Mouse (Mus musculus) lung, embryonic 14.5 days (tissue): ENCODE results near the gene Slc6a6. TPM values are rescaled to one million over a fixed set of nuclear protein-coding genes. Genes with fewer than 3 reads are reported as not detected.

Experiments
- ATAC-seq: fragments of 200-750 bp; cut with Nextera tagmentation; 2 replicates; pipeline ENCODE4 v1.8.0; 2017; ENCODE audit warnings: mild to moderate bottlenecking, moderate TSS enrichment, moderate library complexity; ENCODE audit not compliant: insufficient read depth
- DNase-seq: peaks from one replicate; pipeline ENCODE4 v3.0.0-alpha.2; 2015
- H3K27ac ChIP-seq: fragments of 300-500 bp; sonication (generic); 2 replicates; pipeline ENCODE4 v1.5.1; 2014; ENCODE audit warnings: low read depth, mild to moderate bottlenecking, moderate library complexity
- H3K27me3 ChIP-seq: fragments of 300-500 bp; sonication (generic); 2 replicates; pipeline ENCODE4 v1.6.1; 2014; ENCODE audit warnings: low read length, control low read depth; ENCODE audit not compliant: insufficient read depth
- H3K36me3 ChIP-seq: fragments of 300-500 bp; sonication (generic); 2 replicates; pipeline ENCODE4 v1.6.1; 2014; ENCODE audit warnings: control low read depth; ENCODE audit not compliant: insufficient read depth
- H3K4me1 ChIP-seq: fragments of 300-500 bp; sonication (generic); 2 replicates; pipeline ENCODE4 v1.6.1; 2014; ENCODE audit warnings: antibody characterized with exemption, control low read depth; ENCODE audit not compliant: insufficient read depth
- H3K4me2 ChIP-seq: fragments of 300-500 bp; sonication (generic); 2 replicates; pipeline ENCODE4 v1.6.1; 2014; ENCODE audit warnings: mild to moderate bottlenecking
- H3K4me3 ChIP-seq: fragments of 300-500 bp; sonication (generic); 2 replicates; pipeline ENCODE4 v1.5.1; 2014; ENCODE audit warnings: low read depth, low read length
- H3K9ac ChIP-seq: fragments of 300-500 bp; sonication (generic); 2 replicates; pipeline ENCODE4 v1.6.1; 2014
- H3K9me3 ChIP-seq: fragments of 300-500 bp; sonication (generic); 2 replicates; pipeline ENCODE4 v1.6.1; 2016; ENCODE audit warnings: low read depth, low read length, control low read depth
- CTCF ChIP-seq: IDR thresholded peaks from 2 replicates; pipeline ENCODE4 v1.5.1; 2016; ENCODE audit warnings: antibody characterized with exemption, low read depth
- WGBS: fragments of 180-500 bp; shearing (Covaris S2); extraction: QIAGEN DNeasy Blood & Tissue Kit; methylation state at CpG from one replicate; pipeline ENCODE4 v1.1.7; 2014; 5-methylcytosine and 5-hydroxymethylcytosine counted together
- polyA plus RNA-seq: library from polyadenylated mRNA; unstranded; fragments of >200 nt; fragmentation: Nextera tagmentation; extraction: Ambion mirVana; gene quantifications from 2 replicates; pipeline ENCODE4 v1.2.1, GENCODE M21; 2014

Slc6a6 gene
- 47.6 and 50.7 TPM in 2 replicates for polyA plus RNA-seq

GRCm38 (mm10) chr6:91683602-91684473 lies at the start of gene Slc6a6:
Slc6a6 (plus strand) TSS chr6:91684053.
- no peak for TF ChIP-seq CTCF
- Histone ChIP-seq H3K27ac (peak within 1 kb of the TSS; percentile 88), H3K4me2 (peak within 1 kb of the TSS; percentile 96), H3K4me1 (peaks cover 25% of the 10 kb centered on the region), H3K4me3 (peak within 1 kb of the TSS; percentile 86), H3K27me3 (no peaks in the 10 kb centered on the region), H3K9me3 (no peaks in the 10 kb centered on the region), H3K36me3 (no peaks in the 10 kb centered on the region), H3K9ac (peak within 1 kb of the TSS; percentile 82)
- DNase-seq (peak; percentile 95), ATAC-seq (peak; percentile 80)
- under 1% methylated on average over 57 of the region's 69 CpGs for WGBS

GRCm38 (mm10) chr6:91634417-91634816 lies 49.4 kb upstream of the Slc6a6 start:
- no peak overlapping the region for H3K27ac ChIP-seq
- H3K27me3 ChIP-seq, result no peaks in the 10 kb centered on the region
- H3K4me1 ChIP-seq, result peaks cover 3% of the 10 kb centered on the region
- H3K4me2 ChIP-seq, result no peak overlapping the region
- no peak overlapping the region for H3K9ac ChIP-seq
- TF ChIP-seq CTCF, result no peak
- no peak overlapping the region for H3K4me3 ChIP-seq
- H3K36me3 ChIP-seq, result no peaks in the 10 kb centered on the region
- peaks cover 3% of the 10 kb centered on the region; the same call in 1 of the 2 replicates for H3K9me3 ChIP-seq
- ATAC-seq (no peak), DNase-seq (no peak)
- WGBS, result 60% methylated on average over 2 of the region's 2 CpGs

- no peak overlapping the region for H3K4me2 ChIP-seq
- DNase-seq (no peak), ATAC-seq (no peak)
- 53% methylated on average over 2 of the region's 2 CpGs for WGBS
- H3K36me3 ChIP-seq, result no peaks in the 10 kb centered on the region
- H3K4me1 ChIP-seq, result peaks cover 3% of the 10 kb centered on the region
- no peak overlapping the region for H3K9ac ChIP-seq
- H3K27me3 ChIP-seq, result no peaks in the 10 kb centered on the region
- TF ChIP-seq CTCF, result no peak
- H3K27ac ChIP-seq, result no peak overlapping the region
- H3K4me3 ChIP-seq, result no peak overlapping the region
- H3K9me3 ChIP-seq, result peaks cover 3% of the 10 kb centered on the region; the same call in 1 of the 2 replicates
Measured at GRCm38 (mm10) chr6:91634876-91635275, 49.0 kb upstream of the Slc6a6 start.

GRCm38 (mm10) chr6:91638204-91638995 lies 45.5 kb upstream of the Slc6a6 start:
- TF ChIP-seq CTCF, result no peak
- 28% methylated on average over 9 of the region's 9 CpGs for WGBS
- H3K9me3 ChIP-seq, result no peaks in the 10 kb centered on the region
- H3K27me3 ChIP-seq, result no peaks in the 10 kb centered on the region
- peaks cover 3% of the 10 kb centered on the region for H3K4me1 ChIP-seq
- H3K4me2 ChIP-seq, result no peak overlapping the region
- H3K27ac ChIP-seq, result no peak overlapping the region
- H3K9ac ChIP-seq, result peak overlapping the region; percentile 16; the same call in 1 of the 2 replicates
- ATAC-seq (peak; percentile 58; the same call in 1 of the 2 replicates), DNase-seq (peak; percentile 59)
- H3K4me3 ChIP-seq, result no peak overlapping the region
- no peaks in the 10 kb centered on the region for H3K36me3 ChIP-seq

- Histone ChIP-seq H3K27me3 (no peaks in the 10 kb centered on the region), H3K27ac (no peak overlapping the region), H3K9me3 (no peaks in the 10 kb centered on the region), H3K4me1 (no peaks in the 10 kb centered on the region; the same call in 1 of the 2 replicates), H3K9ac (no peak overlapping the region), H3K4me3 (no peak overlapping the region), H3K4me2 (no peak overlapping the region), H3K36me3 (no peaks in the 10 kb centered on the region)
- no peak for TF ChIP-seq CTCF
- ATAC-seq (no peak), DNase-seq (no peak)
- WGBS, result 82% methylated on average over 5 of the region's 5 CpGs
Measured at GRCm38 (mm10) chr6:91643011-91643410, 40.8 kb upstream of the Slc6a6 start.

- Histone ChIP-seq H3K4me1 (no peaks in the 10 kb centered on the region), H3K27me3 (no peaks in the 10 kb centered on the region), H3K9ac (no peak overlapping the region), H3K27ac (no peak overlapping the region), H3K4me2 (no peak overlapping the region), H3K9me3 (no peaks in the 10 kb centered on the region), H3K4me3 (no peak overlapping the region), H3K36me3 (no peaks in the 10 kb centered on the region)
- 65% methylated on average over 2 of the region's 2 CpGs for WGBS
- no peak for ATAC-seq
- no peak for DNase-seq
- no peak for TF ChIP-seq CTCF
Measured at GRCm38 (mm10) chr6:91643416-91643921, 40.4 kb upstream of the Slc6a6 start.
